Mouse (Mus musculus) brain, adult 2 months (tissue): Measurements from ENCODE around the gene Trem1.

ENCODE experiments used
- DNase-seq: peaks from one replicate; pipeline ENCODE4 v3.0.0; 2011; ENCODE audit warnings: low read depth, low spot score

Gene Trem1

DNA sequence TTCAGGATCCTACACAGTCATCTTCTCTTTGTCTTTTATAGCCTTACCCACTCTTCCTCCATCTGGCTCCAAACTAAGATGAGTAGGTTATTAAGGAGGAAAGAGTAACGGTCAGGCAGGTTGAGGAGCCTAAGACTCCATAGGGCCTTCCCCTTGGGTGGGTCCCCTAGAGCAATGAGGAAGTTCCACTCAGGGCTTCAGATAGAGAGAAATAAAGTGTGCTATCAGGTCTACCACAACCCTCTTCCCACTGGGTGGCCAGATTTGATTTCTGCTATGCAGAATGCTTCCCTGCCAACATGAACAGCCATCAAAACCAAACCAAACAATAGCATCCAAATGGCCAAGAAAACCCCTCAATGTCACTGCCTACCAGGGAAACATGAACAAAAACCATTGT, 35.0 kb downstream of the Trem1 start:
- no peak for DNase-seq

DNA sequence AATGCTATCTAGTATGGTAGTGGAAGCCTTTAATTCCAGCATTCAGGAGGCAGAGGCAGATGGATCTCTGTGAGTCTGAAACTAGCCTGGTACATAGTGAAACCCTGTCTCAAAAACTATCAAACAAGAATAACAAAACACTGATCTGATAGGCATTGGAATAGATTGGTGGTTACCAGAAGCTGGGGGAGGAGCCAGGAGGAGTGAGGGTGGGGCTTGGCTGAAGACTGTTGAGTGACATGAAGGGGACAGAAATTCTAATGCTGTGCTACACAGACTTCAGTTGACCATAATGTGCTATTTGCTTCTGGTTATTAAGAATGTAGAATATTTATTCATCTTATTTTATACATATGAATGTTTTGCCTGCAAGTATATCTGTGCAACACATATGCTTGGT, 35.7 kb downstream of the Trem1 start:
- DNase-seq: no peak

DNA sequence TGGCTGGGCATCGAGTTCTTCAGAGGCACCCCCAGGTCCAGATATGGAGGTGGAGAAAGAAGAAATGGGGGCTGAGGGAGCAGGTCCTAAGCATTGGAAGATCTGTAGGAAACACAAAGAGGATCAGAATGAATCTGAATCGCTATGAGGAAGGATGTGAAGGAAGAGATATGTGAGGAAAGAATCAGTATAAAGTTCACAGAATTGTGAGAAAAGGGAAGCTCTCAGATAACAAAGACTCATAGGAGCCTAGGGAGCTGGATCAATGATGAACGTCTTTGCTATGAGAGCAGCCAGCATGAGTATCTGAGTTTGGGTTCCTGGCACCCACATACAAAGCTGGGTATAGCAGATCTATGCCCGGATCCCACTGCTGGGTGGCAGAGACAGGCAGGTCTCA, 37.3 kb downstream of the Trem1 start:
- DNase-seq: no peak

DNA sequence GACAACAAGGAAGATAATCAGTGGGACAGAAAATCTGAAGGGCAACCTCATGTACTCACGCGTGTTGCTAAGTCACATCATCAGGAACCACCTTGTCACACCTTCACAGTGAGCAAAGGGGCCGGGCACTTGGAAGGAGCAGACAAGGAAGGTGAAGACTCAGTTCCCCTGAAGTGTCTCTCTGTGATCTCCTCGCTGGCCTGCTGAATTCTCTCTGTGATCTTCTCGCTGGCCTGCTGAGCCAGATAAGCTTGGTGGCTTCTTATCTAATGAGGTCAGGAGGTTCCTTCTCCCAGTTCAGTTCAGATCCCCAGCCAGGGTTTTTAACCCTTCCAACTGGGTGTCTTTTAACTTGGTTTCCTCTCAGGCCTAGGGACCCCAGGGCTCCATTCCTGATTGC, 39.6 kb downstream of the Trem1 start:
- DNase-seq: no peak

DNA sequence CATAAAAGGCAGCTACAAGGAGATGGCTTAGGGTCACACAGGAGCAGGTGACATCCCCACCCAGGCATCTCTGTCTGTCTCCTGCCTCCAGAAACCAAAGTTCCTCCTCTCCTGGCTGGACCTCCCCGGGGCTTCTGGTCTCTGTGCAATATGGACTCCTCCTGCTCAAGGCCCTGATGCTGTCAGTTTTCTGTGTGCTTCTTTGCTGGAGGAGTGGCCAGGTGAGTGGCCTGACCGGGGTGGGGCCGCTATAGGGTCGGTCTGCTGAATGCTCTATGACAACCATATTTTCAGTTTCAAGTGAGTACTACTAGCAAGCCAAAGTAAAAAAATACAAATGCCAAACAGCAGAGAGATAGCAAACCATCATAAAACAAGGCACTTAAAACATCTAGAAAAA, 40.0 kb downstream of the Trem1 start:
- DNase-seq: no peak

DNA sequence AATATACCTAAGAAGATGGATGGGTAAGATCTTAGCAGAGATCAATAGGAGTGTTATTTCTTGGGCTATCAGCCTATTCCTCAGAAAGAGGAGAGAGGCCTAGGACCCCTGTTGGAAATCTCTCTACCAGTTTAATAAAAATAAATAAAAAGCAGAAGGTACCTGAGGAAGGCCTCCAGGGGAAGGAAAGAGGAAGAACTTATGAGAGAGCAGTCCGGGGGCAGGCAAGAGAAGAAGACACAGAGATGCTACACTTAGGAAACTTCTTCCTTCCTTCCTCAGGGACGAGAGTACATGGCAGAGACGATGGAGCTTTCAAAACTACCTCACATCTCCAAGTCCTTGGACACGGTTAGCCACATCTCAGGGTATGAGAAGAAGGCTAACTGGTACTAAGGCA, 41.5 kb downstream of the Trem1 start:
- DNase-seq: no peak

DNA sequence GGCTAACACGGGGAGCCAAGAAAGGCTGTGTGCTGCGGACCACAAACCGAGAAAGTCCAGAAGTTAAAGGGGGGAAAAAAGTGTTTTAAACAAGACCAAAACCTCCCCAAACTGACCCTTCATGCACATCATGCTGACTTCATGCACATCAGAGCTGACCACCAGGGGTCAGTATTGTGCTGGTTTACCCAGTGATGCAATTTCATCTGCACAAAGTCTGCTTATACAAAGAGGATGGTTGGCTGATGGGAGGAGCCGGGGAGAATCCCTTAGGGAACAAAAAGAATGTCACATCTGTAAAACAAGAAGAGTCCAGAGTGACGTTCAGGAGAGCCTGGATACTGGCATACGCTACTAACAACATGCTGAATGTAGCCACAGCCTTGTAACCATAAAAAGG, 42.3 kb downstream of the Trem1 start:
- DNase-seq: peak; percentile 87

DNA sequence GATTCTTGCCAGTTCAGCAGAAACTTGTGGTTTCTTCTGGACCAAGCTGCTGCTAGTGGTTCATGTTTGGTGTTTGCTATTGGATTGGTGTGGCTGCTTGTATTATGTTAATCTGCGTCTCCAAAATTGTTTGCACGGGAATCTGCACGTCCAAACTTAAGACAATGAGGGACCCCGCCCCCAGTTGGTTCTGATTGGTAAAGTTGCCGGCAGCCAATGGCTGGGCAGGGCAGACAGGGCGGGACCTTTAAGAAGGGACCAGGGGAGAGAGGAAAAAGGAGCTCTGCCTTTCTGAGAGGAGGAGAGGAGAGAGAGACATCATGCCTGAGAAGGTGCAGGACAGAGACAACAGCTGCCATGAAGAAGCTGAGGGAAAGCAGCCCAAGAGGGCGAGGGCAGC, 43.2 kb downstream of the Trem1 start:
- no peak for DNase-seq

DNA sequence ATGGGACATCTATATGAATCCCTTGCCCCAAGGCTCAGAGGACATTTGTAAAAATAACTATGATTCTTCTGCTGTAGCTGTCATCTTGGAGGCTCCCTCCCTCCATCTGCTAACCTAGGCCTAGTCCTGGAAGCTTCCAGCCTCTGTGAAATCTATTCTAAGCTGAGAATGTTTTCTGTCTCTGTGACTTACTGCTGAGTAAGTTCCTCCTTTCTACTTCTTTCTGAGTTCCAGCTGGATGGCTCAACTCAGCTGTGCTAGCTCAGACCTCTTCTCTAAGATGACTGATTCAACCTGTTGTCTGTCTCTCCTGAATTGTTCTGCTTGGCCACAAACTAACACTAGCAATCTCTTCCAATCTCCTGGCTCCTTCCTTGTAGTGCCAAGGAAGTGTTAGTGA, 45.8 kb downstream of the Trem1 start:
- peak; percentile 49 for DNase-seq

DNA sequence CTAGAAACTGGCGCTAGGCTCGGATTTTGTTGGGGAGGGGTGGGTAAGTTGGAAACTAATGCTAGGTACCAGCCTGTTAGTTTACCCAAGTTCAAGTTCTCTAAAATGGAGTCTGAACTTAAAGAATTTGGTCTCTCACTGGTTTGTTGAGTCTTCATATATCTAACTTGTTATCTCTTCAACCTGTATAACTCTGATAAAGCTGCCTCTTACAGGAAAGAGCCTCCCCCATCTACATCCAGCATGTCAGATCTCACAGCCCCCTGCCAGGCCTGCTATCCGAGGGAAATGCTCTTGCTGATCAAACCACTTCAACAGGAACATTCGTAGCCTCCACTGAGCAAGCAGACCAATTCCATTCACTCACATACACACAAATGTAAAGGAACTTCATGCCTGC, 46.4 kb downstream of the Trem1 start:
- DNase-seq: no peak

DNA sequence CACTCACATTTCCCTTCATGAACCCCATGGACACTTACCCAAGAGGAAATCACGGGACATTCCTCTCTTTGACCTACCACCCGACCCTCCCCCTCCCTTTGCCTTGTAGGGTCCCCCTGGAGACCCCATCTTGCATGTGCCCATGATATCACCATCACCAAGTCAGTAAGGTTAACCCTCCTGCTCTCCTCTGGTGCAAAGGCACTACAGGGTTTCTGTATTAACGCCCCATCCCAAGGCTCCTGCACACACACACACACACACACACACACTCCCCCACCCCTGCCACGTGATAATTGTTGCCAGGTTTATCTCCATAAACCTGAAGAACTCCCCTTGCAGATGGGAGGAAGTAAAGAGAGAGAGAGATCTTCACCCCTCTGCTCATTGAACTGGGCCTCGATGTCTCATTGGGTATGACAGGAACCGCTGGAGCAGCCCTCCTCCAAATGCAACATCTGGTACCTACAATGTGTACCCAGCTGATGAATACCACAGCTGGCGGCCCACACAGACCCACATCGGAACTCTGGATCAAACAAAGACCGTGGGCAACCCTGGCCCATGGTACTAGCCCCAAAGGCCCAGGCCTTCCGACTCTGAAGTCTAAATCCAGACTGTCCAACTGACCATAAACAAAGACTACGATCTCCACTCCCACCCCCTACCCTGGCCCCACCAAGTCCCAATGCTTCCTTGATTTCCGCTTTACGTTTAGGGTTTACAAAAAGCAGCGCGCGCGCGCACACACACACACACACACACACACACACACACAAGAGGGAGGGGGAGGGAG, 48.6 kb downstream of the Trem1 start:
- DNase-seq: no peak

DNA sequence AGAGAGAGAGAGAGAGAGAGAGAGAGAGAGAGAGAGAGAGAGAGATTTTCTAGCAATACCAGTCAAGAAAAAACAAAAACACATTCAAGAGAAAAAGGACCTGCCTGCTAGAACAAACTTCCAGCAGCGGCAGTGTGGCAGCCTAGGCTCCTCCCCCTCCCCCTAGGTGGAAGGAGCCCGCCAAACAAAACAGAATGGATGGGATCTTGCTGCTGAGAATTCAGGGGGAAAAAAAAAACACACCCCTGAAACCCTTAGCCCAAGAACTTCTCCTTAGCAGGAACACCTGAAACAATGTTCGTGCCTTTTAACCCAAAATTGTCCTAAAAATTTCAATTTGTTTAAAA, 49.1 kb downstream of the Trem1 start:
- DNase-seq: no peak

DNA sequence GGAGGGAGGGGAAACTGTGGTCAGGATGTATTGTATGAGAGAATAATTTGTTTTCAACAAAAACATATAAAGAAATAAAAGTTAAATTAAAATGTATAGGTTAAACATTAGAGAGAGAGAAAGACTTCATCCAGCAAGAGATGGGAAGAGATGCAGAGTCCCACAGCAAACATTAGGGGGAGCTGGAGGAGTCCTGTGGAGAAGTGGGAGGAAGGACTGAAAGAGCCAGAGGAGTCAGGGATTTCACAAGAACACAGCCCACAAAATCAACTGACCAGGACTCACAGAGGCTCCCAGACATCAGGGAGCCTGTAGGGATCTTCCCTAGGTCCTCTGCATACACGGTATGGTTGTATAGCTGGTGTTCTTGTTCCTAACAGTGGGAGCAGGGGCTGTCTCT, 54.2 kb downstream of the Trem1 start:
- DNase-seq: peak; percentile 42

DNA sequence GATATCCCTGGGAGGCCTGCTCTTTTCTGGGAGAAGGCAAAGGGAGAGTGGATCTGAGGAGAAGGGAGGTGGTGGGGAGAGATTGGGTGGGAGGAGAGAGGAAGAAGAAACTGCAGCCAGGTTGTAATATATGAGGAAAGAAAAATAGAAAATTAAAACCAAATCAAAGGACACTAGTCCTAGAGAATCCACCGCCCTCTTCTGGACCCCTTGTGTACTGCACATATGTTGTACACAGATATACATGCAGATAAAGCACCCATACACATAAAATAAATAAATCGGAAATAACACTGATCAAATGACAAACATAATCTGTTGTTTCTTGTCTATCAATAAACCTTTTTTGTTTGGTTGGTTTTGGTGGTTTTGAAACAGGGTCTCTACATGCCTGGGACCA, 54.7 kb downstream of the Trem1 start:
- DNase-seq: no peak

DNA sequence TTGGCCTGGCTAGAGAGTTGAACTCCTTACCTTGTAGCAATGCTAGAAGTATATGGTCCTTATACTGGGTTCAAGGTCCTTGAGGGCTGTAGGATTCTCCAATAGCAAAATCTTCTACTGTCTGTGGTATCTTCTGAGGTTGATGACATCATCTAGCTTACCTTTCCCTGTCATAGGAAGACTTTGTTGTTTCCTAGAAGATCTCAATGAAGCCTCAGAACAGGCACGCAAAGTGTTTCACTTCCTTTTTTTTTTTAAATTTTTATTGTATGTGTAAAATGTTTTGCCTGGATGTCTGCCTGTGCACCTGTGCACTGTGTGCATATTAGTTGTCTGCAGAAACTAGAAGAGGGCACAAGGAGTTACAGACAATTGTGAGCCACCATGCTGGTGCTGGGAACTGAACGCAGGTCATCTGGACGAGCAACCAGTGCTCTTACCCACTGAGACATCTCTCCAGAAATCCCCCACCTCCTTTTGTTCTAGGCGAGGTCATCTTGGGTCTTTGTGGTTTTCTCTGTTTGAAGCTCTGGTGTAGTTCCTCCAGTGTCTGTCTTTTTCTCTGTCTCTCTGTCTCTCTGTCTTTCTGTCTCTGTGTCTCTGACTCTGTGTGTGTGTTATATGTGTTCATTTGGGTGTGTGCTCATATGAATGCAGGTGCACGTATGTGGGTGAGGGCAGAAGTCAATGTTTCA, 61.1 kb downstream of the Trem1 start:
- no peak for DNase-seq
